Mouse (Mus musculus) neural tube, embryonic 15.5 days (tissue): ENCODE data around the gene Btn2a2. TPM values are rescaled to one million over a fixed set of nuclear protein-coding genes. Genes with fewer than 3 reads are reported as not detected.
"Not testable (repeated sequence)": the region's sequence is repeated elsewhere in the genome, so short reads cannot be mapped to it uniquely, and the experiment has no call there.

Experiments
- ATAC-seq: fragments of 200-750 bp; cut with Nextera tagmentation; 2 replicates; pipeline ENCODE4 v1.8.0; 2017; ENCODE audit warnings: mild to moderate bottlenecking, moderate TSS enrichment, moderate library complexity; ENCODE audit not compliant: low FRiP score
- H3K27ac ChIP-seq: fragments of 300-500 bp; sonication (generic); replicated peaks from 2 replicates; pipeline ENCODE4 v1.5.1; 2015; ENCODE audit warnings: mild to moderate bottlenecking, inconsistent platforms
- H3K27me3 ChIP-seq: fragments of 300-500 bp; sonication (generic); replicated peaks from 2 replicates; pipeline ENCODE4 v1.6.1; 2015; ENCODE audit warnings: inconsistent platforms
- H3K36me3 ChIP-seq: fragments of 300-500 bp; sonication (generic); 2 replicates; pipeline ENCODE4 v1.6.1; 2015; ENCODE audit warnings: inconsistent platforms
- H3K4me1 ChIP-seq: fragments of 300-500 bp; sonication (generic); 2 replicates; pipeline ENCODE4 v1.6.1; 2015; ENCODE audit warnings: inconsistent platforms
- H3K4me2 ChIP-seq: fragments of 300-500 bp; sonication (generic); 2 replicates; pipeline ENCODE4 v1.6.1; 2015; ENCODE audit warnings: inconsistent platforms, mild to moderate bottlenecking, moderate library complexity
- H3K4me3 ChIP-seq: fragments of 300-500 bp; sonication (generic); replicated peaks from 2 replicates; pipeline ENCODE4 v1.5.1; 2015; ENCODE audit warnings: mild to moderate bottlenecking, inconsistent platforms
- H3K9ac ChIP-seq: fragments of 300-500 bp; sonication (generic); replicated peaks from 2 replicates; pipeline ENCODE4 v1.6.1; 2015; ENCODE audit warnings: mild to moderate bottlenecking, inconsistent platforms
- H3K9me3 ChIP-seq: fragments of 300-500 bp; sonication (generic); replicated peaks from 2 replicates; pipeline ENCODE4 v1.6.1; 2016; ENCODE audit warnings: inconsistent platforms
- WGBS: fragments of 180-500 bp; shearing (Covaris S2); methylation state at CpG from one replicate; pipeline ENCODE4 v1.1.7; 2015; ENCODE audit warnings: mixed read lengths; 5-methylcytosine and 5-hydroxymethylcytosine counted together
- polyA plus RNA-seq: library from polyadenylated mRNA; unstranded; fragments of >200 nt; fragmentation: Nextera tagmentation; extraction: Ambion mirVana; gene quantifications from 2 replicates; pipeline ENCODE4 v1.2.1, GENCODE M21; 2015

Gene Btn2a2
- 0.14 and 0.22 TPM in 2 replicates for polyA plus RNA-seq

- Histone ChIP-seq H3K27ac (0 out of 2 replicates have a peak within 1 kb of the TSS, but pooled peaks have one; percentile 5), H3K9ac (peak within 1 kb of the TSS; percentile 42; the same call in 1 of the 2 replicates), H3K27me3 (no peaks in the 10 kb centered on the region; the same call in 1 of the 2 replicates), H3K4me2 (peak within 1 kb of the TSS; percentile 71), H3K9me3 (no peaks in the 10 kb centered on the region), H3K4me3 (peak within 1 kb of the TSS; percentile 45), H3K4me1 (peaks cover 12% of the 10 kb centered on the region), H3K36me3 (no peaks in the 10 kb centered on the region)
- 12% methylated on average over 14 of the region's 14 CpGs for WGBS
- peak; percentile 99 for ATAC-seq
Observed at GRCm38 (mm10) chr13:23488400-23489322, at the start of gene Btn2a2. TSS of gene Btn2a2 (minus strand) at chr13:23488857.

- no peak overlapping the region for H3K27ac ChIP-seq
- H3K4me2 ChIP-seq = no peak overlapping the region
- WGBS = 74% methylated on average over 5 of the region's 5 CpGs
- no peaks in the 10 kb centered on the region for H3K36me3 ChIP-seq
- H3K4me1 ChIP-seq = peaks cover 17% of the 10 kb centered on the region
- H3K27me3 ChIP-seq = no peaks in the 10 kb centered on the region
- no peak for ATAC-seq
- H3K9me3 ChIP-seq = no peaks in the 10 kb centered on the region
- no peak overlapping the region for H3K4me3 ChIP-seq
- H3K9ac ChIP-seq = no peak overlapping the region
Observed at GRCm38 (mm10) chr13:23538249-23538648, 49.6 kb upstream of the Btn2a2 start.

GRCm38 (mm10) chr13:23537006-23537710 lies 48.5 kb upstream of the Btn2a2 start:
- ATAC-seq = no peak
- H3K4me1 ChIP-seq = peaks cover 23% of the 10 kb centered on the region
- no peaks in the 10 kb centered on the region for H3K27me3 ChIP-seq
- H3K9me3 ChIP-seq = no peaks in the 10 kb centered on the region
- no peaks in the 10 kb centered on the region for H3K36me3 ChIP-seq
- no peak overlapping the region for H3K4me3 ChIP-seq
- H3K9ac ChIP-seq = no peak overlapping the region
- no peak overlapping the region for H3K27ac ChIP-seq
- no peak overlapping the region; the same call in 1 of the 2 replicates for H3K4me2 ChIP-seq
- WGBS = 76% methylated on average over 3 of the region's 3 CpGs

- Histone ChIP-seq H3K4me3 (peak overlapping the region; percentile 14), H3K27ac (no peak overlapping the region), H3K4me1 (peaks cover 26% of the 10 kb centered on the region), H3K9ac (no peak overlapping the region; the same call in 1 of the 2 replicates), H3K4me2 (peak overlapping the region; percentile 87), H3K27me3 (no peaks in the 10 kb centered on the region), H3K9me3 (no peaks in the 10 kb centered on the region), H3K36me3 (no peaks in the 10 kb centered on the region)
- WGBS = 24% methylated on average over 7 of the region's 7 CpGs
- ATAC-seq = no peak
Observed at GRCm38 (mm10) chr13:23536076-23536822, 47.6 kb upstream of the Btn2a2 start.

GRCm38 (mm10) chr13:23535137-23536075 lies 46.7 kb upstream of the Btn2a2 start, which contains the start of gene Hist1h3g:
TSS of gene Hist1h3g (plus strand) at chr13:23535422.
- under 1% methylated on average over 52 of the region's 62 CpGs for WGBS
- Histone ChIP-seq H3K27ac (peak within 1 kb of the TSS; percentile 73), H3K4me3 (peak within 1 kb of the TSS; percentile 56), H3K9ac (peak within 1 kb of the TSS; percentile 40), H3K4me2 (peak within 1 kb of the TSS; percentile 87), H3K4me1 (peaks cover 26% of the 10 kb centered on the region)
- ATAC-seq = peak; percentile 88
- H3K27me3 ChIP-seq, H3K9me3 ChIP-seq, H3K36me3 ChIP-seq: not testable (repeated sequence)

- Histone ChIP-seq H3K4me3 (peak overlapping the region; percentile 56), H3K27ac (peak overlapping the region; percentile 73), H3K9ac (peak overlapping the region; percentile 36), H3K4me1 (peaks cover 31% of the 10 kb centered on the region), H3K9me3 (no peaks in the 10 kb centered on the region), H3K27me3 (no peaks in the 10 kb centered on the region), H3K36me3 (no peaks in the 10 kb centered on the region), H3K4me2 (peak overlapping the region; percentile 87)
- 1% methylated on average over 15 of the region's 15 CpGs for WGBS
- no peak for ATAC-seq
Observed at GRCm38 (mm10) chr13:23534368-23535131, 45.9 kb upstream of the Btn2a2 start.

- Histone ChIP-seq H3K9ac (peak within 1 kb of the TSS; percentile 40), H3K4me3 (peak within 1 kb of the TSS; percentile 56), H3K4me2 (peak within 1 kb of the TSS; percentile 87), H3K4me1 (peaks cover 31% of the 10 kb centered on the region), H3K27ac (peak within 1 kb of the TSS; percentile 77)
- not testable (repeated sequence) for H3K27me3 ChIP-seq, H3K9me3 ChIP-seq, H3K36me3 ChIP-seq
- ATAC-seq = peak; percentile 25; the same call in 1 of the 2 replicates
- WGBS = under 1% methylated on average over 25 of the region's 53 CpGs
Observed at GRCm38 (mm10) chr13:23533560-23534367, 45.1 kb upstream of the Btn2a2 start, which contains the start of gene Hist1h2af. TSS of gene Hist1h2af (plus strand) at chr13:23533906.

GRCm38 (mm10) chr13:23532262-23533075 lies 43.8 kb upstream of the Btn2a2 start:
- peaks cover 31% of the 10 kb centered on the region for H3K4me1 ChIP-seq
- peak overlapping the region; percentile 87 for H3K4me2 ChIP-seq
- H3K36me3 ChIP-seq = no peaks in the 10 kb centered on the region
- H3K27me3 ChIP-seq = no peaks in the 10 kb centered on the region
- H3K4me3 ChIP-seq = peak overlapping the region; percentile 56
- peak overlapping the region; percentile 96; the same call in 1 of the 2 replicates for H3K27ac ChIP-seq
- no peak for ATAC-seq
- no peaks in the 10 kb centered on the region for H3K9me3 ChIP-seq
- peak overlapping the region; percentile 65 for H3K9ac ChIP-seq
- 25% methylated on average over 9 of the region's 9 CpGs for WGBS
